Mouse (Mus musculus) erythroblast, embryonic 14.5 days (primary cell): Measurements from ENCODE around the gene Otub1.

Source experiments
- GATA1 ChIP-seq: IDR thresholded peaks from 2 replicates; pipeline ENCODE4 v1.6.1; 2012; ENCODE audit warnings: low read length, inconsistent platforms, mixed read lengths
- TAL1 ChIP-seq: IDR thresholded peaks from 3 replicates; pipeline ENCODE4 v1.6.1; 2012; ENCODE audit warnings: low read length, inconsistent platforms, mixed read lengths

DNA sequence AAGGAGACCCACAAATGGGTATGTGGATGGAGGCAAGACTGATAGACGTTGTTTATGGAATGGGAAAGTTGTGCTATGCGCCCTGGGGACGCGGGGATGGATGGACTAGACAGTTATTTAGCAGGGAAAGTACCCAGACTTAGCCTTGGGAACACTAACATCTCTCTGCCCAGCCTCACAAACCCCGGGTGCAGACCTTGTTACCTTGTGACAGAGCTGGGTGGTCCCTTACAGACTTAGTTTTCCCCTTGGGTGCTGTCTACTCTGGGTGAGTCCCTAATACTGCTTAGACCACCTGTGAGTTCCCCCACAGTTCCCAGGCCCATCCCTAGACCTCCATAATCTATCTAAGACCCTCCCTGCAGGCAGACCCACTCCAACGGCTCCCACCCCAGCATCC lies 39.3 kb downstream of the Otub1 start:
- no peak for TF ChIP-seq GATA1
- TF ChIP-seq TAL1, result no peak
